Mouse (Mus musculus) naive thymus-derived CD4-positive, alpha-beta T cell, adult 5 months (primary cell): ENCODE data around the gene Capn11. TPM values are rescaled to one million over a fixed set of nuclear protein-coding genes. Genes with fewer than 3 reads are reported as not detected.

Experiments
- polyA plus RNA-seq: library from polyadenylated mRNA; unstranded; fragments of 100-300 nt; shearing (Covaris generic); gene quantifications from one replicate; pipeline ENCODE4 v1.2.1, GENCODE M21; 2017

Capn11 gene
- 1.1 TPM for polyA plus RNA-seq

DNA sequence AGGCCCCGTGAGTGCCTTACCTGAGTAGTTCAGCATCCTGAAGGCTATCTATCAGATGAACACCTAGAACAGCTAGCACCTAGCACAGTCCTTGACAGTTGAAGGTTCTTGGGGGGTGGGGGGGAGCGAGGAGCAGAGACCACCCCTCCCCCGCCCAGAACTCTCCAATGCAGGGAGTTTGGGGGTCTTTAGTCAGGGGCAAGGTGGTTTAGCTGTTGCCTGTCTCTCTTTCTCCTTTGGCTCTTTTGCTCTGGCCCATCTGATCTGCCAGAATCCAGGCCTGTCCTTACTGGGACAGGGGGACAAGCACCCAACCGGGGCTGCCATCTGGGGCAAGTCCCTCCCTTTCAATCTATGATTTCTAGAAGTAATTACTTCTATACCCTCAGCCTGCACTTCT lies at the start of gene Capn11:
TSS of gene Capn11 (minus strand) at position 101 of the 400 bp plus-strand sequence.

DNA sequence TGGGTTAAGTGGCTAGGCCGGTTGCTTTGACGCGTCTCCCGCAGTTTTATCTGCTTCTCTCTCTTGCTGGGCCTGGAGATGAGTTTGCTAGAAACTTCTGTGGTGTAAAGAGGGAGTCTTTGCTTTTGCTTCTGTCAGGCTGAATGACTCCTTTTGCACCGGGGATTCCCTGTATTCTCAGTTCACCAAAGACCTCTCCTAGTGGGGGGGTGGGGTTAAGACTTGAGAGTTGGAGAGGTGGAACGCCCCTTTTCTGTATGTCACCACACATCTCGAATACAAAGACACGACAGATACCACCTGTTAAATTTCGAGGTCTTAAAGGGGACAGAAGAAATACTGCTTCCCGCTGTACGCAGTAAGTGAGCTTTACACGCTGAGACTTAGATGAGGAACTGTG lies 27.6 kb upstream of the Capn11 start, which contains the start of gene Tmem63b:
TSS of gene Tmem63b (minus strand) at position 190 of the 400 bp plus-strand sequence.

GRCm38 (mm10) chr17:45686093-45686619 lies 27.0 kb upstream of the Capn11 start, which contains the start of gene Mrpl14:
Gene Mrpl14 (plus strand): TSS chr17:45686322.

GRCm38 (mm10) chr17:45601877-45602304 lies 57.2 kb downstream of the Capn11 start, which contains the start of gene Mymx:
Gene Mymx (minus strand): TSS chr17:45602102.

DNA sequence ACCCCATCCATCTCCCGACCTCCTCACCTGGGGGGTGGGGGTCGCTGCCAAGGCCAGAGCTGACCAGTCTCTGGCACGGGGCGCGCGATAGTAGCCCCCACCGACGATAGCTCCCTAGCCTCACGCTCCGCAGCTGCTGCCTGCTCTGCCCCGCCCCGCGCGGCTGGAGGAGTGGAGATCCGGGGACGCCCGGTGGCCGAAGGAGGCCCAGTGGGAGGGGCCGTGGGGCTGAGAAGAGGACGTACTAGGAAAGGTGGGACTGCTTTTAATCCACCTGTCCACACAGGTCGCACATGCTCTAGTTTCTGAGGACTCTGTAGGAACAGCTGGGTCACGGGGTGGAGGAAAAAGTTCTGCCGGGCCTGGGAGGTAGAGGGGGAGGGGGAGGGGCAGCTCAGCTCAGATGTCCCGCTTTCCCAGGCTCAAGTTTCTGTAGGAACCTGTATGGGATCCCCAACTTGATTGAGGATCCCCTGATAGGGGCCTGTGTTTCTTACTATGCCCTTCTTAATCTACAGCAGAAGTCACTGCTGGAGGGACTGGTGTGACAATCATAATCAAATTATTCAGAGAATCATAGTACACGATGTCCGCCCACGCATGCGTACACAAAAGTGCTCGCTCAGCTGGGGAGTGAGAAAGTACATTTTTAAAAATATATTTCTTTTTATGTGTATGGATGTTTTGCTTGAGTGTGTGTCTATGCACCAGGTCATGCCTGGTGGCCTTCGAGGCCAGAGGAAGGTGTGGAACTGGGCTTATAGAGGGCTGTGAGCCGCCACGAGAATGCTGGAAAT lies 59.5 kb downstream of the Capn11 start, which contains the start of gene Slc29a1:
TSS of gene Slc29a1 (minus strand) at position 161 of the 797 bp plus-strand sequence.

Other genes starting within 250 kb of the Capn11 start
- gene Cdc5l, start 225.6 kb downstream of the Capn11 start, polyA plus RNA-seq, result 90.1 TPM
- 0.60 TPM for gene Spats1, start 183.9 kb downstream of the Capn11 start, polyA plus RNA-seq
- 21.1 TPM for gene Aars2, start 152.5 kb downstream of the Capn11 start, polyA plus RNA-seq
- not detected for gene Tcte1, start 135.9 kb downstream of the Capn11 start, polyA plus RNA-seq
- not detected for gene Tmem151b, start 109.6 kb downstream of the Capn11 start, polyA plus RNA-seq
- gene Nfkbie, start 103.6 kb downstream of the Capn11 start, polyA plus RNA-seq, result 52.3 TPM
- gene Slc35b2, start 95.5 kb downstream of the Capn11 start, polyA plus RNA-seq, result 32.3 TPM
- gene Hsp90ab1, start 86.1 kb downstream of the Capn11 start, polyA plus RNA-seq, result 1,260 TPM
- gene Slc29a1, start 59.7 kb downstream of the Capn11 start, polyA plus RNA-seq, result 53.6 TPM
- not detected for gene Mymx, start 57.2 kb downstream of the Capn11 start, polyA plus RNA-seq
- gene Mrpl14, start 27.0 kb upstream of the Capn11 start, polyA plus RNA-seq, result 32.1 TPM
- gene Tmem63b, start 27.6 kb upstream of the Capn11 start, polyA plus RNA-seq, result 17.7 TPM
- gene 1600014C23Rik, start 74.5 kb upstream of the Capn11 start, polyA plus RNA-seq, result not detected